Mouse (Mus musculus): ENCODE measurements around the gene Prr36. TPM values are rescaled to one million over a fixed set of nuclear protein-coding genes. Genes with fewer than 3 reads are reported as not detected.

Gene Prr36
- polyA plus RNA-seq (2017; shearing (Covaris generic)) = under 1 TPM; 0.05 to 0.20 TPM

DNA sequence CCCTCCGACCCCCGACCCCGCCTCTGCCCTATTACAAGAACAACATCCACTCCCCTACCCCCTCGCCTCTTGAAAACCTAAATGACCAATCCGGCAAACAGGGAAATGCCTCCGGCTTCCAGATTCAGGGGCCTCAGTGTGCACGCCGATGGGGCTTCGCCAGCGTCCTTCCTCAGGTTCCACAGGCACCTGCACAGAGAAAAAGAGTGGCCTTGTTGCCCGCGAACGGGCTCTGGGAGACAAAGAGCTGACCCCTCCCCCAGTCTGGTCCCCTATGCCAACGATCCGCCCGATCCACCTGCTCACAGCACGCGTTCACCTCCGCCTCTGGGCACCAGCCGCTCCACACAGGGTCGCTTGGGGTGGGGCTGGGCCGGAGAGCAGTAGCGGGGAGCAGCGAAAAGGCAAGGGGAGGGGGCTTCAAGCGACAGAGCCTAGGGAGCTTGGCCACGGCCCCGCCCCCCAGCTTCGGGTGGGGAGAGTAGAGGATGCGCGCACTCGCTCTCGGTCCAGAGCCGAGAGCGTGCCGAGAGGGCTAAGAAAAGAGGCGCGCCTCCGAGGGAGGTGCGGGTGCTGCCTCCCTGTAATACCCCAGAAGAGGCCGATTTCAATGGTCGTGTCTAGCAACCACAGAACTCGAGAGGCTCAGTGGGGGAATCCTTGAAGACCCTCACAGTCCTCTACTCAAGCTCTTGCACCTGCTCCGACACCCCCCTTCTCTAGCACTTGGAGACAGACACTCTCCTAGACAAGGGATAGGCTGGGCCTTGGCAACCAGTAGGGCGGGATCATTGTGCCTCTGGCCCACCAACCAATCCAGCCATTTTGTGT, at the start of gene Prr36:
Prr36 (minus strand) TSS at position 669 of the 831 bp plus-strand sequence.

GRCm38 (mm10) chr8:4259125-4259804, 42.0 kb upstream of the Prr36 start, which contains the start of gene Ctxn1:
TSS of gene Ctxn1 (minus strand) at chr8:4259274.

DNA sequence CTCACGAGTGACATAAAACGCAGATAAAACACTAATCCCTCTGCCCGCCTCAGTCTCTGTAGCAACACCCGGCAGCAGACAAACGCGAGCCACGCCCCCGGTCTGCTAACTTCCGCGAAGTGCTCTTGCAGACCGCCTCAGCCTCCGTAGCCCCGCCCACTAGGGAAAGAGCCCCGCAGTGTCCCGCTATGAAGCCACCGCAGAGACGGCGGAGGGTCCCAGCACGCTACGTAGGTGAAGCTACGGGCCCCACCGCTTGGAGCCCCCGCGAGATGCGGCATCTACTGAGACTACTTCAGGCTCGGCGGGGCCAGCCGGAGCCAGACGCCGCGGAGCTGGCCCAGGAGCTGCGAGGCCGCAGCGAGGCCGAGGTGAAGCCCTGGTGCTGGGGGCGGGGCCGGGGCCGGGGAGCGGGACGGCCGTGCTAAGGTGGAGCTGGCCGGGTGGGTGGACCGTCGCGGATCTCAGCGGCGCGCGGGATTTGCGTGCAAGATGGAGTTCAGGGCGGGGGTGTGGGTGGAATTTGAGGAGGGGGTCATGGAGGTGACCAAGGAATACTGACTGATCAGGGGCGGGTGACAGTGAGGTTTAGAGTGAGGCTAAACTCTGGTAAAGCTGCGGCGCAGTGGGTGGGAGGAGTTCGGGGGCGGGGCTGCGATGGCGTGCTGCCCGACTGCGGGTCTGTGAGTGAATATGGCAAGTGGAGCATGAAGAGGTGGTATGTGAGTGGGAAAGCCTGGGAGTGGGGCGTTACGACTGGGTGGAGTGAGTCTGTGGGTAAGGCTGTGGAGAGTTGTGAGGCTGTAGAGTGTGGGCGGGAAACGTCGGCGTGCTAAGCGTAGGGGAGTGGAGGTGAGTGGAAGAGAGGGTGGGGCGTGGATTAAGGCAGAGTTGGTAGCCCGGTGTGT, 35.9 kb upstream of the Prr36 start, which contains the start of gene Snapc2:
Snapc2 (plus strand) TSS at position 147 of the 908 bp plus-strand sequence.

GRCm38 (mm10) chr8:4247951-4248540, 30.8 kb upstream of the Prr36 start, which contains the start of gene Tgfbr3l:
TSS of gene Tgfbr3l (plus strand) at chr8:4248214.

GRCm38 (mm10) chr8:4238434-4239192, 21.4 kb upstream of the Prr36 start, which contains the start of the genes Map2k7 and Gm49320:
TSS of gene Map2k7 (plus strand) at chr8:4238740.
TSS of gene Gm49320 (plus strand) at chr8:4238865.

DNA sequence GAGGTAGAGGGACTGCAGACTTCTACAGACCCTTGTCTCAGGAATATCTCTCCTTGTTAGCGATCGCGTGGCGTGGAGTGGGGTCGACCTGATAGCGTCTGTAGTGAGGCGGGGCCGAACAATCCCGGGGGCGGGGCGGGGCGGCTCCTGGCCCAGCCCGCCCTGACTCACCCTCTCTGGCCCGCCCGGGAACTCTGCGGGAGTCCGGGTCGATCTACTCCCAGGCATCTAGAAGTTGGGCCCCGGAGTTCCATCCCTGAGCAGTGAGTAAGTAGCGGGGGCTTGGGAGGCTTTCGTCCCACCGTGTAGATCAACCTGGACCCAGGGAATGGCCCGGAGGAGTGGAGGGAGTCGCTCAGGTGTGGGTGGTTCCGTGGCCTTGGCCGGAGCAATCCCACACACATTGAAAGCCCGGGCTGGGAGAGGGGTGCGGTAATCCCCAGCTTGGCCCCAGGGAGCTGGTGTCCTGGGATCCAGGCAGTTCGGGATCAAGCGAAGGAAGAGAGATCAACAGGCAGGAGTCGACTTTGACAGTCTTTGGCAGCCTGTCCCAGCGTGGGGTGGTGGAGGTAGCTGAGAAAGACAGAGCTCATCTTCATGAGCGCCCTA, 9.6 kb upstream of the Prr36 start, which contains the start of gene Lrrc8e:
Lrrc8e (plus strand) TSS at position 89 of the 609 bp plus-strand sequence.

DNA sequence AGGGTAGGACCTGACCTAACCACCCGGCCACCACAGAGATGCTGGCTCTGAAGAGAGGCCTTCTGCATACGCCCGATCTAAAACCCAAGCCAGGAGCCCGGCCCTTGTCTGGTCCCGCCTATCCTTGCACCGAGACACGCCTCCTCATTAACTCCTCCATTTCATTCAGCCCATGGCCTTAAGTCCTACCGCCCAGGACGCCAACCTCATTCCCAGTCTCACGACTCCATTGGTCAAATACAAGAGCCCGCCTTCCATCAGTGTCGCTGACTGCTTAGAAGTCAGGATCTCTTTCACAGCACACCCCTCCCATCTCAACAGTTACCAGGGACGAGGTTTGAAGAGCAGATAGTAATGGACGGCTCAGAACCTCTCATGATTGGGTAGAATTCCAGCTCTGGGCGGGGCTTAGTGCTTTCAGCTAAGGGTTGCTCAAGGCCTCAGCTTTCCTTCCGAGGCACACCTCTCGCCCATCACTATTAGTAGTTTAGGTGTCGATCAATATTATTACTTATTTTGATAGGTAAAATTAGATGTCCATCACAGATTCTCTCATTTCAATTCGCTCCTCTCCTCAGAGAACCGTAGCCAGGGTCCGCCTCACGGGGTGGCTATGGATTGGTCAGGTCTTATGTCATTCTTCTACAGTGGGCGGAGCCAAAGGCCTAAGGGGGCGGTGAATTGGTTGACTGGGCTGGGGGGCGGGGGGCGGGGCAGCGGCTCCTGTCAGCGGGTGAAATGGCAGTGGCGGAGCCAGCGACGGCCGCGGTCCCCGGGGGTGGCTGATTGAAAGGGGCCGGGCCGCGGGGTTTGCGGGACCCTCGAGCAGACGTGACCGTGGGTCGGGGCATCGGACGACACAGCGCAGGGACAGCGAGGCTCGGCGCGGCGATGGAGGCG, 51.2 kb downstream of the Prr36 start, which contains the start of gene Evi5l:
Evi5l (plus strand) TSS at position 716 of the 900 bp plus-strand sequence.

Other genes with a start within 250 kb of the Prr36 start
- under 1 TPM in 1 of 2 experiments, not detected in 1; 0.36 TPM for gene Cd209f, start 111.6 kb downstream of the Prr36 start, polyA plus RNA-seq (2017; shearing (Covaris generic))
- under 1 TPM in 1 of 2 experiments, not detected in 1; 0.55 TPM for gene Cd209g, start 83.4 kb downstream of the Prr36 start, polyA plus RNA-seq (2017; shearing (Covaris generic))
- 10 to 100 TPM; 12.9 to 14.8 TPM for gene Evi5l, start 50.9 kb downstream of the Prr36 start, polyA plus RNA-seq (2017; shearing (Covaris generic))
- under 1 TPM; 0.04 to 0.50 TPM for gene Lrrc8e, start 9.4 kb upstream of the Prr36 start, polyA plus RNA-seq (2017; shearing (Covaris generic))
- gene Map2k7, start 21.3 kb upstream of the Prr36 start, polyA plus RNA-seq (2017; shearing (Covaris generic)) = 10 to 100 TPM; 61.6 to 75.3 TPM
- 1 to 10 TPM in 1 of 2 experiments, under 1 TPM in 1; 0.52 to 2.1 TPM for gene Gm49320, start 21.4 kb upstream of the Prr36 start, polyA plus RNA-seq (2017; shearing (Covaris generic))
- gene Tgfbr3l, start 30.8 kb upstream of the Prr36 start, polyA plus RNA-seq (2017; shearing (Covaris generic)) = 1 to 10 TPM; 4.8 to 6.7 TPM
- 10 to 100 TPM; 27.7 to 30.0 TPM for gene Snapc2, start 35.6 kb upstream of the Prr36 start, polyA plus RNA-seq (2017; shearing (Covaris generic))
- under 1 TPM; 0.57 to 0.76 TPM for gene Ctxn1, start 41.8 kb upstream of the Prr36 start, polyA plus RNA-seq (2017; shearing (Covaris generic))
- 10 to 100 TPM; 43.6 to 50.8 TPM for gene Timm44, start 58.5 kb upstream of the Prr36 start, polyA plus RNA-seq (2017; shearing (Covaris generic))
- 10 to 100 TPM in 1 of 2 experiments, 1 to 10 TPM in 1; 9.7 to 11.6 TPM for gene Ccl25, start 107.8 kb upstream of the Prr36 start, polyA plus RNA-seq (2017; shearing (Covaris generic))
- gene Elavl1, start 108.0 kb upstream of the Prr36 start, polyA plus RNA-seq (2017; shearing (Covaris generic)) = 100 to 1,000 TPM; 177 to 203 TPM